Comparison of ENCODE assay signal across 8 mouse cellular contexts in the genomic region with DNA sequence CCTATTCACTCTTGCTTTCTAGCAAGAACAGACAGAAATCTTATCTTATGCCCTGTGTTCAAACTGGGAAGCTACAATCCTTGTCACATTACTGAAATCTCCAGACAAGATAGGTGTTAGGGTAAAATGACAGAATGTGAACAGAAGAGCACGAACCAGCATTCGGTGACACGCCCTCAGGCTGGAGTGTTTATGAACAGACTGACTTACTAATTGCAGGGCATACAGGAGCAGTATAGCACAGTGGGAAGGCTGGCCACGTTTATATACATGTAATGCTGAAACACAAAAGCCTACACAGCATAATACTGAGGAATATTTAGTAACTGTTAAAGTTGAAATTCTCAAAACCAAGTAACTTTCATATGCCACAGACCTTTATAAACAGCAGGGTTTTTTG.
DNase-seq lines count a peak whose midpoint lies in the region; ATAC-seq and TF ChIP-seq lines count a peak whose summit lies in the region.

No protein-coding gene starts in this region.

- peak overlapping the region; percentile 54 for H3K27ac ChIP-seq in heart, embryonic 16.5 days (ENCODE audit: low read length)
- no peak overlapping the region for H3K27ac ChIP-seq in embryonic facial prominence, embryonic 12.5 days
- H3K27ac ChIP-seq in hindbrain, postnatal 0 days = peak overlapping the region; percentile 76
- H3K27ac ChIP-seq in midbrain, embryonic 16.5 days (ENCODE audit: low read length) = peak overlapping the region; percentile 92

- no peaks in the 10 kb centered on the region for H3K36me3 ChIP-seq in heart, embryonic 16.5 days (ENCODE audit: control insufficient read depth, insufficient read depth)
- H3K36me3 ChIP-seq in embryonic facial prominence, embryonic 12.5 days = no peaks in the 10 kb centered on the region
- no peaks in the 10 kb centered on the region for H3K36me3 ChIP-seq in hindbrain, postnatal 0 days (ENCODE audit: insufficient read depth, low read length)
- H3K36me3 ChIP-seq in midbrain, embryonic 16.5 days (ENCODE audit: control insufficient read depth, insufficient read depth, low read length) = no peaks in the 10 kb centered on the region

- DNase-seq in heart, postnatal 4 days = no peak
- DNase-seq in hindbrain, postnatal 0 days (ENCODE audit: low spot score) = peak; percentile 42
- DNase-seq in ovary, adult 18-20 months (ENCODE audit: low spot score) = no peak
- no peak for DNase-seq in gastrocnemius, postnatal 10 days
- DNase-seq in testis, postnatal 14 days (ENCODE audit: low spot score) = no peak

- WGBS in heart, embryonic 16.5 days = 46% methylated on average over 4 of the region's 4 CpGs
- WGBS in embryonic facial prominence, embryonic 12.5 days = 35% methylated on average over 4 of the region's 4 CpGs
- 27% methylated on average over 4 of the region's 4 CpGs for WGBS in hindbrain, postnatal 0 days
- WGBS in midbrain, embryonic 16.5 days = 27% methylated on average over 4 of the region's 4 CpGs

- no peaks in the 10 kb centered on the region for H3K9me3 ChIP-seq in heart, embryonic 16.5 days (replicated peaks; ENCODE audit: control insufficient read depth, low read length)
- H3K9me3 ChIP-seq in embryonic facial prominence, embryonic 12.5 days = no peaks in the 10 kb centered on the region
- H3K9me3 ChIP-seq in hindbrain, postnatal 0 days (ENCODE audit: low read length) = no peaks in the 10 kb centered on the region
- H3K9me3 ChIP-seq in midbrain, embryonic 16.5 days (replicated peaks; ENCODE audit: control insufficient read depth, low read length, poor library complexity, severe bottlenecking) = no peaks in the 10 kb centered on the region

- no peaks in the 10 kb centered on the region for H3K27me3 ChIP-seq in heart, embryonic 16.5 days (ENCODE audit: control insufficient read depth, insufficient read depth, low read length)
- no peaks in the 10 kb centered on the region for H3K27me3 ChIP-seq in embryonic facial prominence, embryonic 12.5 days
- no peaks in the 10 kb centered on the region for H3K27me3 ChIP-seq in hindbrain, postnatal 0 days (ENCODE audit: insufficient read depth, low read length)
- no peaks in the 10 kb centered on the region for H3K27me3 ChIP-seq in midbrain, embryonic 16.5 days (ENCODE audit: control insufficient read depth, insufficient read depth, low read depth, low read length)

- TF ChIP-seq CTCF in hindbrain, postnatal 0 days (IDR thresholded peaks at IDR 0.05; ENCODE audit: low read depth) = no peak

- H3K4me3 ChIP-seq in heart, embryonic 16.5 days (ENCODE audit: low read length) = peak overlapping the region; percentile 49
- peak overlapping the region; percentile 40 for H3K4me3 ChIP-seq in embryonic facial prominence, embryonic 12.5 days
- peak overlapping the region; percentile 61 for H3K4me3 ChIP-seq in hindbrain, postnatal 0 days (ENCODE audit: low read length)
- peak overlapping the region; percentile 65 for H3K4me3 ChIP-seq in midbrain, embryonic 16.5 days (ENCODE audit: low read depth, low read length)

- H3K4me2 ChIP-seq in heart, embryonic 16.5 days (ENCODE audit: low read depth, low read length) = peak overlapping the region; percentile 71
- H3K4me2 ChIP-seq in embryonic facial prominence, embryonic 12.5 days (replicated peaks) = peak overlapping the region; percentile 77
- peak overlapping the region; percentile 77 for H3K4me2 ChIP-seq in hindbrain, postnatal 0 days (ENCODE audit: low read depth, low read length)
- H3K4me2 ChIP-seq in midbrain, embryonic 16.5 days (ENCODE audit: low read length) = peak overlapping the region; percentile 79

- peaks cover 12% of the 10 kb centered on the region for H3K4me1 ChIP-seq in heart, embryonic 16.5 days (ENCODE audit: control insufficient read depth, insufficient read depth, low read length)
- peaks cover 6% of the 10 kb centered on the region; the same call in 1 of the 2 replicates for H3K4me1 ChIP-seq in embryonic facial prominence, embryonic 12.5 days
- no peaks in the 10 kb centered on the region for H3K4me1 ChIP-seq in hindbrain, postnatal 0 days (ENCODE audit: insufficient read depth, low read length)
- H3K4me1 ChIP-seq in midbrain, embryonic 16.5 days (ENCODE audit: control insufficient read depth, insufficient read depth, low read length) = peaks cover 17% of the 10 kb centered on the region

- ATAC-seq in heart, embryonic 16.5 days (replicated peaks; ENCODE audit: extremely low read depth, insufficient read depth, low FRiP score) = no peak; the same call in 1 of the 2 replicates
- ATAC-seq in embryonic facial prominence, embryonic 12.5 days (ENCODE audit: insufficient number of reproducible peaks, insufficient read depth, low FRiP score, low TSS enrichment) = peak; percentile 35; the same call in 1 of the 2 replicates
- ATAC-seq in hindbrain, postnatal 0 days = peak; percentile 68
- ATAC-seq in midbrain, embryonic 16.5 days = peak; percentile 74

- peak overlapping the region; percentile 69 for H3K9ac ChIP-seq in heart, embryonic 16.5 days (ENCODE audit: low read length)
- no peak overlapping the region for H3K9ac ChIP-seq in embryonic facial prominence, embryonic 12.5 days
- H3K9ac ChIP-seq in hindbrain, postnatal 0 days (replicated peaks; ENCODE audit: low read length) = peak overlapping the region; percentile 83
- H3K9ac ChIP-seq in midbrain, embryonic 16.5 days (ENCODE audit: low read depth, low read length) = peak overlapping the region; percentile 88
